ENCODE assay signal across 31 mouse cellular contexts in the genomic region with DNA sequence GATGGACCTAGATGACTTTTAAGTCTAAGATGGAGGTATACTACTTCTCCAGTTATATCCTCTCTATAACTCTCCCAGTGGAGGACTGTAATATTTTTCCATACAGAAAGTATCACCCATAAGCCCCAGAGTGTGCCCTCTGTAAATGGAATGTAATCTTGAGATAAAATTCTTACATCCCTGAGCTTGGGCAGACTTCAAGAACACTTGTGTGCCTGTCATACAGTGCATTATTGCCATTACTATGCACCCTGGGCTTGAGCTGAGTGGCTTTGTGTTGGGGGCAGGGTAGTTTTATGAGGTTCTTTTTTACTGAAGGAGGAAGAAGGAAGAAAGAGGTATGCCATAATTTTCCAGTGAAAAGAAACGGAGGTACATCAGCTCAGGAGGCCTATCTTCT.
"Had no signal": no experiment of that assay in that cellular context is flagged by ENCODE, and none has a peak within 500 bp of the region (broad histone marks: within the 10 kb centered on the region; RNA-seq: fewer than 3 reads in every experiment).

No protein-coding gene starts in this region.

- H3K4me1 ChIP-seq: limb, embryonic 10.5 days; limb, embryonic 12.5 days; limb, embryonic 13.5 days; limb, embryonic 15.5 days; liver, embryonic 12.5 days; liver, embryonic 13.5 days; liver, embryonic 15.5 days; lung, embryonic 15.5 days; megakaryocyte, embryonic 14.5 days; midbrain, embryonic 10.5 days; midbrain, embryonic 12.5 days; midbrain, embryonic 13.5 days; midbrain, embryonic 15.5 days; neural tube, embryonic 12.5 days had no signal

- H3K27me3 ChIP-seq: limb, embryonic 12.5 days; limb, embryonic 13.5 days; limb, embryonic 15.5 days; liver, embryonic 12.5 days; liver, embryonic 13.5 days; liver, embryonic 15.5 days; lung, embryonic 15.5 days; midbrain, embryonic 12.5 days; midbrain, embryonic 13.5 days; midbrain, embryonic 15.5 days; neural tube, embryonic 12.5 days had no signal

- H3K27ac ChIP-seq: left cerebral cortex, adult 2 months; limb, embryonic 10.5 days; limb, embryonic 12.5 days; limb, embryonic 13.5 days; limb, embryonic 15.5 days; liver, embryonic 12.5 days; liver, embryonic 13.5 days; liver, embryonic 14.5 days; liver, embryonic 15.5 days; lung, embryonic 15.5 days; macrophage; midbrain, embryonic 10.5 days; midbrain, embryonic 12.5 days; midbrain, embryonic 13.5 days; midbrain, embryonic 15.5 days; neural tube, embryonic 12.5 days had no signal

- H3K4me3 ChIP-seq: left cerebral cortex, adult 2 months; limb, embryonic 10.5 days; limb, embryonic 12.5 days; limb, embryonic 13.5 days; limb, embryonic 15.5 days; liver, embryonic 12.5 days; liver, embryonic 13.5 days; liver, embryonic 15.5 days; lung, embryonic 15.5 days; megakaryocyte, embryonic 14.5 days; midbrain, embryonic 10.5 days; midbrain, embryonic 12.5 days; midbrain, embryonic 13.5 days; midbrain, embryonic 15.5 days; myocyte; neural tube, embryonic 12.5 days had no signal

- H3K36me3 ChIP-seq: limb, embryonic 10.5 days; limb, embryonic 12.5 days; limb, embryonic 13.5 days; limb, embryonic 15.5 days; liver, embryonic 12.5 days; liver, embryonic 13.5 days; liver, embryonic 15.5 days; lung, embryonic 15.5 days; midbrain, embryonic 10.5 days; midbrain, embryonic 12.5 days; midbrain, embryonic 13.5 days; midbrain, embryonic 15.5 days; neural tube, embryonic 12.5 days had no signal

- H3K4me2 ChIP-seq: limb, embryonic 12.5 days; limb, embryonic 13.5 days; limb, embryonic 15.5 days; liver, embryonic 11.5 days; liver, embryonic 12.5 days; liver, embryonic 13.5 days; liver, embryonic 15.5 days; lung, embryonic 14.5 days; lung, embryonic 15.5 days; midbrain, embryonic 11.5 days; midbrain, embryonic 12.5 days; midbrain, embryonic 13.5 days; midbrain, embryonic 15.5 days; neural tube, embryonic 12.5 days had no signal

- H3K9me3 ChIP-seq: limb, embryonic 10.5 days; limb, embryonic 12.5 days; limb, embryonic 13.5 days; liver, embryonic 12.5 days; liver, embryonic 13.5 days; liver, embryonic 15.5 days; lung, embryonic 15.5 days; midbrain, embryonic 10.5 days; midbrain, embryonic 12.5 days; midbrain, embryonic 13.5 days; midbrain, embryonic 15.5 days; neural tube, embryonic 12.5 days had no signal

- ATAC-seq: liver, embryonic 12.5 days; liver, postnatal 0 days; midbrain, embryonic 13.5 days; midbrain, embryonic 15.5 days; midbrain, embryonic 16.5 days had no signal

- H3K9ac ChIP-seq: limb, embryonic 12.5 days; limb, embryonic 13.5 days; limb, embryonic 15.5 days; liver, embryonic 12.5 days; liver, embryonic 13.5 days; liver, embryonic 14.5 days; liver, embryonic 15.5 days; liver, postnatal 0 days; lung, embryonic 14.5 days; lung, embryonic 15.5 days; midbrain, embryonic 12.5 days; midbrain, embryonic 13.5 days; midbrain, embryonic 15.5 days; neural tube, embryonic 12.5 days had no signal

- DNase-seq: left cerebral cortex, postnatal 4 days; liver; liver, embryonic 13.5 days; liver, postnatal 0 days; lung, adult 18-20 months; lung, adult 2 months; lung, embryonic 14.5 days; lung, postnatal 10 days; lung, postnatal 14 days; lung, postnatal 4 days; midbrain, embryonic 14.5 days had no signal
